Mouse (Mus musculus): ENCODE data around the gene Fkbp5.

GRCm38 (mm10) chr17:28520561-28520960 lies 3.2 kb upstream of the Fkbp5 start:
- TF ChIP-seq CTCF (IDR thresholded peaks at IDR 0.05; ENCODE audit: extremely low read depth, insufficient read depth, insufficient read length, insufficient replicate concordance) (no peak), POLR2A (IDR thresholded peaks at IDR 0.05; ENCODE audit: low read depth, low read length) (no peak)

All from spleen, adult 2 months (tissue).